Mouse (Mus musculus) naive thymus-derived CD4-positive, alpha-beta T cell, adult 2 months (primary cell): ENCODE data around the gene Gm45234.
A peak's percentile ranks its signal among the peaks of the same experiment; 100 is the strongest.

ENCODE experiments used
- DNase-seq: peaks from one replicate; pipeline ENCODE4 v3.0.0-alpha.2; 2011; ENCODE audit warnings: low read depth

Gm45234 gene

GRCm38 (mm10) chr6:124740211-124740887 lies 15.5 kb downstream of the Gm45234 start:
- peak; percentile 88 for DNase-seq

- no peak for DNase-seq
Measured at GRCm38 (mm10) chr6:124739231-124739796, 16.5 kb downstream of the Gm45234 start.

GRCm38 (mm10) chr6:124738511-124739023 lies 17.3 kb downstream of the Gm45234 start, which contains the start of gene Ptpn6:
Ptpn6 (minus strand) TSS chr6:124738714.
- DNase-seq: peak; percentile 68

- DNase-seq: no peak
Measured at GRCm38 (mm10) chr6:124737040-124737439, 18.8 kb downstream of the Gm45234 start.

- DNase-seq: no peak
Measured at GRCm38 (mm10) chr6:124734417-124734816, 21.4 kb downstream of the Gm45234 start.

GRCm38 (mm10) chr6:124732476-124733370 lies 23.1 kb downstream of the Gm45234 start:
- peak; percentile 70 for DNase-seq

- no peak for DNase-seq
Measured at GRCm38 (mm10) chr6:124731038-124731437, 24.8 kb downstream of the Gm45234 start.

- peak; percentile 70 for DNase-seq
Measured at GRCm38 (mm10) chr6:124729850-124730705, 25.7 kb downstream of the Gm45234 start.

GRCm38 (mm10) chr6:124728621-124729020 lies 27.2 kb downstream of the Gm45234 start:
- DNase-seq: no peak

GRCm38 (mm10) chr6:124724472-124724871 lies 31.3 kb downstream of the Gm45234 start:
- DNase-seq: no peak

GRCm38 (mm10) chr6:124723541-124723940 lies 32.3 kb downstream of the Gm45234 start:
- no peak for DNase-seq

- DNase-seq: peak; percentile 58
Measured at GRCm38 (mm10) chr6:124722876-124723473, 32.8 kb downstream of the Gm45234 start.

- DNase-seq: peak; percentile 51
Measured at GRCm38 (mm10) chr6:124720904-124721303, 34.9 kb downstream of the Gm45234 start.

- DNase-seq: no peak
Measured at GRCm38 (mm10) chr6:124719354-124719978, 36.4 kb downstream of the Gm45234 start.

GRCm38 (mm10) chr6:124718703-124719102 lies 37.1 kb downstream of the Gm45234 start:
- no peak for DNase-seq

GRCm38 (mm10) chr6:124717968-124718367 lies 37.9 kb downstream of the Gm45234 start:
- no peak for DNase-seq

- DNase-seq: peak; percentile 80
Measured at GRCm38 (mm10) chr6:124716864-124717490, 38.8 kb downstream of the Gm45234 start.

- DNase-seq: no peak
Measured at GRCm38 (mm10) chr6:124712918-124713317, 42.9 kb downstream of the Gm45234 start.

GRCm38 (mm10) chr6:124711824-124712782 lies 43.7 kb downstream of the Gm45234 start, which contains the start of the genes Emg1 and Phb2:
Emg1 (minus strand) TSS chr6:124712178.
Phb2 (plus strand) TSS chr6:124712336.
- peak; percentile 97 for DNase-seq
